In genomic region chr4:151498481-151499276, GRCm38 (mm10) we compare ENCODE assay signal across 20 mouse cellular contexts.
DNase-seq lines count a peak whose midpoint lies in the region; ATAC-seq and TF ChIP-seq lines count a peak whose summit lies in the region.
"Had no signal": no experiment of that assay in that cellular context is flagged by ENCODE, and none has a peak within 500 bp of the region (broad histone marks: within the 10 kb centered on the region; RNA-seq: fewer than 3 reads in every experiment).

No protein-coding gene starts in this region.

- TF ChIP-seq POLR2A in ES-Bruce4 (IDR thresholded peaks at IDR 0.05; ENCODE audit: insufficient read depth, low read length): no peak
- no peak for TF ChIP-seq POLR2A in cortical plate, adult 2 months (IDR thresholded peaks at IDR 0.05; ENCODE audit: extremely low read depth, insufficient read depth, low read length)

- H3K4me1 ChIP-seq in ES-Bruce4 (ENCODE audit: control insufficient read depth, insufficient read depth, low read length): no peaks in the 10 kb centered on the region
- no peaks in the 10 kb centered on the region for H3K4me1 ChIP-seq in cortical plate, adult 2 months (ENCODE audit: control insufficient read depth, insufficient read depth, low read length)
- H3K4me1 ChIP-seq: embryonic facial prominence, embryonic 10.5 days; heart, embryonic 13.5 days; midbrain, embryonic 13.5 days; stomach, embryonic 15.5 days had no signal

- no peak overlapping the region for H3K9ac ChIP-seq in ES-Bruce4 (ENCODE audit: low read depth, poor library complexity, severe bottlenecking)
- H3K9ac ChIP-seq: heart, embryonic 13.5 days; midbrain, embryonic 13.5 days; stomach, embryonic 15.5 days had no signal

- H3K4me3 ChIP-seq in gastrocnemius, adult 2 months: no peak overlapping the region
- no peak overlapping the region for H3K4me3 ChIP-seq in layer of hippocampus, adult 2 months
- no peak overlapping the region for H3K4me3 ChIP-seq in ES-Bruce4 (ENCODE audit: low read depth, low read length)
- H3K4me3 ChIP-seq in cortical plate, adult 2 months (ENCODE audit: insufficient read depth, low read length): no peak overlapping the region
- H3K4me3 ChIP-seq: embryonic facial prominence, embryonic 10.5 days; erythroblast, embryonic 14.5 days; heart, embryonic 13.5 days; midbrain, embryonic 13.5 days; stomach, embryonic 15.5 days had no signal

- no peak for ATAC-seq in erythroid progenitor cell, adult 5-6 weeks (replicated peaks; ENCODE audit: low FRiP score, poor library complexity, severe bottlenecking)
- ATAC-seq: inflammation-experienced regulatory T-cells, adult 6 months; midbrain, embryonic 13.5 days had no signal

- H3K27ac ChIP-seq in gastrocnemius, adult 2 months: no peak overlapping the region
- H3K27ac ChIP-seq in layer of hippocampus, adult 2 months: no peak overlapping the region
- H3K27ac ChIP-seq in ES-Bruce4 (ENCODE audit: insufficient read depth, low read length): no peak overlapping the region
- H3K27ac ChIP-seq in cortical plate, adult 2 months (ENCODE audit: insufficient read depth, low read length): no peak overlapping the region
- H3K27ac ChIP-seq: embryonic facial prominence, embryonic 10.5 days; heart, embryonic 13.5 days; midbrain, embryonic 13.5 days; stomach, embryonic 15.5 days had no signal

- intact Hi-C loops in gastrocnemius, adult 2 months (cut with DNase I): no loop called here
- intact Hi-C loops in left cerebral cortex, postnatal 25 days (cut with DNase I): no loop called here

- no peak for TF ChIP-seq EP300 in ES-Bruce4 (IDR thresholded peaks at IDR 0.05; ENCODE audit: insufficient read depth, low read depth, low read length)

- no peaks in the 10 kb centered on the region for H3K9me3 ChIP-seq in ES-Bruce4 (replicated peaks; ENCODE audit: control insufficient read depth, insufficient read depth, low read length, poor library complexity, severe bottlenecking)
- H3K9me3 ChIP-seq: stomach, embryonic 15.5 days had no signal

- no peak for DNase-seq in gastrocnemius, adult 2 months
- DNase-seq in gastrocnemius, adult 8-10 months (ENCODE audit: low spot score in 2 of 2): no peak
- DNase-seq in layer of hippocampus, adult 2 months (ENCODE audit: low spot score in 2 of 2): no peak
- DNase-seq in layer of hippocampus, adult 11-12 months (ENCODE audit: low spot score): no peak
- no peak for DNase-seq in left cerebral cortex, postnatal 25 days (ENCODE audit: low spot score in 2 of 2)
- DNase-seq: adrenal gland, postnatal 25 days; cerebellum, postnatal 25 days; gastrocnemius, postnatal 36 days; left cerebral cortex, postnatal 4 days; lung, postnatal 4 days; thymus, postnatal 4 days had no signal

- TF ChIP-seq CTCF in gastrocnemius, adult 2 months (IDR thresholded peaks at IDR 0.05): peak; percentile 36
- TF ChIP-seq CTCF in layer of hippocampus, adult 2 months (conservative IDR thresholded peaks at IDR 0.05): peak; percentile 59
- TF ChIP-seq CTCF in ES-Bruce4 (IDR thresholded peaks at IDR 0.05; ENCODE audit: low read depth, low read length): peak; percentile 69
- peak; percentile 19; the same call in 1 of the 2 replicates for TF ChIP-seq CTCF in cortical plate, adult 2 months (IDR thresholded peaks at IDR 0.05; ENCODE audit: extremely low read depth, insufficient read depth, low read length)

- H3K36me3 ChIP-seq in ES-Bruce4 (ENCODE audit: control insufficient read depth, insufficient read depth, low read length, poor library complexity, severe bottlenecking): no peaks in the 10 kb centered on the region
- H3K36me3 ChIP-seq: embryonic facial prominence, embryonic 10.5 days; heart, embryonic 13.5 days; midbrain, embryonic 13.5 days; stomach, embryonic 15.5 days had no signal

- H3K27me3 ChIP-seq in ES-Bruce4 (ENCODE audit: control insufficient read depth, insufficient read depth, low read length, poor library complexity, severe bottlenecking): no peaks in the 10 kb centered on the region
- H3K27me3 ChIP-seq: heart, embryonic 13.5 days; midbrain, embryonic 13.5 days; stomach, embryonic 15.5 days had no signal

Comparison
In these comparisons a context has a peak if more than half of its experiments do, and no peak if none do; other contexts are left out.
1. CTCF ChIP-seq: peak in every context shown above with its lines; median percentile 69 in ES-Bruce4; 59 in layer of hippocampus, adult 2 months; 36 in gastrocnemius, adult 2 months; 19 in cortical plate, adult 2 months.